Mouse (Mus musculus): Measurements from ENCODE around the gene Inpp5k. TPM values are rescaled to one million over a fixed set of nuclear protein-coding genes. Genes with fewer than 3 reads are reported as not detected.

Gene Inpp5k
- polyA plus RNA-seq, 1 experiment from 2014 or later: 17.6 TPM

- Histone ChIP-seq H3K9me3 (replicated peaks) (no peaks in the 10 kb centered on the region), H3K27me3 (ENCODE audit: low read depth, poor library complexity, severe bottlenecking) (no peaks in the 10 kb centered on the region), H3K36me3 (peaks cover 85% of the 10 kb centered on the region), H3K27ac (no peak overlapping the region), H3K4me1 (no peaks in the 10 kb centered on the region), H3K4me3 (no peak overlapping the region)
- no peak for DNase-seq (ENCODE audit: low spot score)
- 76% methylated on average over 2 of the region's 2 CpGs for WGBS
These were observed 6.7 kb upstream of the Inpp5k start for GRCm38 (mm10) chr11:75624102-75624554.

GRCm38 (mm10) chr11:75625820-75626219 is 5.0 kb upstream of the Inpp5k start:
- Histone ChIP-seq H3K9me3 (replicated peaks) (no peaks in the 10 kb centered on the region), H3K27ac (no peak overlapping the region), H3K36me3 (peaks cover 69% of the 10 kb centered on the region), H3K4me3 (no peak overlapping the region), H3K4me1 (peaks cover 8% of the 10 kb centered on the region), H3K27me3 (ENCODE audit: low read depth, poor library complexity, severe bottlenecking) (no peaks in the 10 kb centered on the region)
- 96% methylated on average over 4 of the region's 4 CpGs for whole genome bisulfite sequencing
- no peak for DNase-seq (ENCODE audit: low spot score)

- 24% methylated on average over 5 of the region's 5 CpGs for WGBS
- DNase-seq (ENCODE audit: low spot score): no peak
- Histone ChIP-seq H3K27me3 (ENCODE audit: low read depth, poor library complexity, severe bottlenecking) (no peaks in the 10 kb centered on the region), H3K27ac (peak overlapping the region; percentile 86), H3K4me1 (peaks cover 28% of the 10 kb centered on the region), H3K9me3 (replicated peaks) (no peaks in the 10 kb centered on the region), H3K4me3 (peak overlapping the region; percentile 74), H3K36me3 (peaks cover 37% of the 10 kb centered on the region)
These were observed 690 bp upstream of the Inpp5k start for GRCm38 (mm10) chr11:75630098-75630497.

- WGBS: 18% methylated on average over 13 of the region's 13 CpGs
- peak overlapping the region; percentile 74 for H3K4me3 ChIP-seq
- H3K27ac ChIP-seq: no peak overlapping the region
- peaks cover 21% of the 10 kb centered on the region for H3K36me3 ChIP-seq
- H3K9me3 ChIP-seq (replicated peaks): no peaks in the 10 kb centered on the region
- peaks cover 34% of the 10 kb centered on the region for H3K4me1 ChIP-seq
- H3K27me3 ChIP-seq (ENCODE audit: low read depth, poor library complexity, severe bottlenecking): no peaks in the 10 kb centered on the region
- DNase-seq (ENCODE audit: low spot score): no peak
These were observed 905 bp downstream of the Inpp5k start for GRCm38 (mm10) chr11:75631561-75632225.

GRCm38 (mm10) chr11:75632921-75633320 is 2.1 kb downstream of the Inpp5k start:
- no peak overlapping the region for H3K4me3 ChIP-seq
- WGBS: 92% methylated on average over 5 of the region's 5 CpGs

GRCm38 (mm10) chr11:75634801-75635200 is 4.0 kb downstream of the Inpp5k start:
- Histone ChIP-seq H3K36me3 (peaks cover 11% of the 10 kb centered on the region), H3K9me3 (replicated peaks) (no peaks in the 10 kb centered on the region), H3K27me3 (ENCODE audit: low read depth, poor library complexity, severe bottlenecking) (no peaks in the 10 kb centered on the region), H3K4me3 (no peak overlapping the region), H3K27ac (no peak overlapping the region), H3K4me1 (peaks cover 31% of the 10 kb centered on the region)
- DNase-seq (ENCODE audit: low spot score): no peak
- WGBS: 88% methylated on average over 3 of the region's 3 CpGs

More at GRCm38 (mm10) chr11:75632921-75633320, 2.1 kb downstream of the Inpp5k start:
- peaks cover 34% of the 10 kb centered on the region for H3K4me1 ChIP-seq
- no peak overlapping the region for H3K27ac ChIP-seq
- H3K27me3 ChIP-seq (ENCODE audit: low read depth, poor library complexity, severe bottlenecking): no peaks in the 10 kb centered on the region
- DNase-seq (ENCODE audit: low spot score): no peak
- H3K9me3 ChIP-seq (replicated peaks): no peaks in the 10 kb centered on the region
- peaks cover 19% of the 10 kb centered on the region for H3K36me3 ChIP-seq

- H3K27me3 ChIP-seq (ENCODE audit: low read depth, poor library complexity, severe bottlenecking): no peaks in the 10 kb centered on the region
- DNase-seq (ENCODE audit: low spot score): no peak
- H3K27ac ChIP-seq: no peak overlapping the region
- H3K9me3 ChIP-seq (replicated peaks): no peaks in the 10 kb centered on the region
- H3K4me3 ChIP-seq: no peak overlapping the region
- WGBS: 74% methylated on average over 11 of the region's 11 CpGs
- H3K4me1 ChIP-seq: peaks cover 26% of the 10 kb centered on the region
- H3K36me3 ChIP-seq: peaks cover 11% of the 10 kb centered on the region
These were observed 4.5 kb downstream of the Inpp5k start for GRCm38 (mm10) chr11:75635315-75635714.

GRCm38 (mm10) chr11:75643323-75643722 is 12.5 kb downstream of the Inpp5k start:
- no peaks in the 10 kb centered on the region for H3K4me1 ChIP-seq
- H3K9me3 ChIP-seq (replicated peaks): no peaks in the 10 kb centered on the region
- no peak overlapping the region for H3K27ac ChIP-seq
- H3K27me3 ChIP-seq (ENCODE audit: low read depth, poor library complexity, severe bottlenecking): no peaks in the 10 kb centered on the region
- no peaks in the 10 kb centered on the region for H3K36me3 ChIP-seq
- no peak overlapping the region for H3K4me3 ChIP-seq
- WGBS: 77% methylated on average over 5 of the region's 5 CpGs
- DNase-seq (ENCODE audit: low spot score): no peak

GRCm38 (mm10) chr11:75644684-75645083 is 13.9 kb downstream of the Inpp5k start:
- no peak for DNase-seq (ENCODE audit: low spot score)
- no peaks in the 10 kb centered on the region for H3K36me3 ChIP-seq
- H3K9me3 ChIP-seq (replicated peaks): no peaks in the 10 kb centered on the region
- peaks cover 4% of the 10 kb centered on the region; the same call in 1 of the 2 replicates for H3K4me1 ChIP-seq
- H3K27ac ChIP-seq: no peak overlapping the region
- no peak overlapping the region for H3K4me3 ChIP-seq
- H3K27me3 ChIP-seq (ENCODE audit: low read depth, poor library complexity, severe bottlenecking): no peaks in the 10 kb centered on the region
- WGBS: 82% methylated on average over 9 of the region's 9 CpGs

GRCm38 (mm10) chr11:75647681-75648211 is 17.0 kb downstream of the Inpp5k start:
- Histone ChIP-seq H3K36me3 (no peaks in the 10 kb centered on the region), H3K4me3 (no peak overlapping the region), H3K27ac (no peak overlapping the region), H3K27me3 (ENCODE audit: low read depth, poor library complexity, severe bottlenecking) (peaks cover 11% of the 10 kb centered on the region), H3K4me1 (peaks cover 30% of the 10 kb centered on the region), H3K9me3 (replicated peaks) (no peaks in the 10 kb centered on the region)
- 73% methylated on average over 6 of the region's 6 CpGs for WGBS
- no peak for DNase-seq (ENCODE audit: low spot score)

- WGBS: 68% methylated on average over 4 of the region's 4 CpGs
- Histone ChIP-seq H3K4me1 (peaks cover 43% of the 10 kb centered on the region), H3K27me3 (ENCODE audit: low read depth, poor library complexity, severe bottlenecking) (peaks cover 25% of the 10 kb centered on the region), H3K27ac (no peak overlapping the region; the same call in 1 of the 2 replicates), H3K4me3 (no peak overlapping the region), H3K9me3 (replicated peaks) (no peaks in the 10 kb centered on the region), H3K36me3 (no peaks in the 10 kb centered on the region)
- DNase-seq (ENCODE audit: low spot score): no peak
These were observed 18.4 kb downstream of the Inpp5k start for GRCm38 (mm10) chr11:75649155-75649561.

- H3K4me1 ChIP-seq: peaks cover 53% of the 10 kb centered on the region
These were observed 19.5 kb downstream of the Inpp5k start, which contains the start of gene Myo1c for GRCm38 (mm10) chr11:75650311-75650710. Gene Myo1c (plus strand): TSS chr11:75650504.

GRCm38 (mm10) chr11:75650958-75651425 is 20.2 kb downstream of the Inpp5k start:
- Histone ChIP-seq H3K27me3 (ENCODE audit: low read depth, poor library complexity, severe bottlenecking) (peaks cover 40% of the 10 kb centered on the region), H3K36me3 (no peaks in the 10 kb centered on the region), H3K27ac (peak overlapping the region; percentile 87), H3K4me3 (peak overlapping the region; percentile 73), H3K9me3 (replicated peaks) (no peaks in the 10 kb centered on the region), H3K4me1 (peaks cover 60% of the 10 kb centered on the region)
- 60% methylated on average over 10 of the region's 13 CpGs for WGBS
- no peak for DNase-seq (ENCODE audit: low spot score)

More at GRCm38 (mm10) chr11:75650311-75650710, 19.5 kb downstream of the Inpp5k start, which contains the start of gene Myo1c:
- Histone ChIP-seq H3K9me3 (replicated peaks) (no peaks in the 10 kb centered on the region), H3K36me3 (no peaks in the 10 kb centered on the region), H3K4me3 (peak within 1 kb of the TSS; percentile 73), H3K27ac (peak within 1 kb of the TSS; percentile 87), H3K27me3 (ENCODE audit: low read depth, poor library complexity, severe bottlenecking) (peaks cover 36% of the 10 kb centered on the region)
- DNase-seq (ENCODE audit: low spot score): no peak
- 75% methylated on average over 7 of the region's 7 CpGs for WGBS

Measured in limb, embryonic 10.5 days (tissue).